ENCODE assay signal across 23 mouse cellular contexts in genomic region chr9:23198996-23199395, GRCm38 (mm10). TPM values are rescaled to one million over a fixed set of nuclear protein-coding genes. Genes with fewer than 3 reads are reported as not detected.
DNase-seq lines count a peak whose midpoint lies in the region.
"Had no signal": no experiment of that assay in that cellular context is flagged by ENCODE, and none has a peak within 500 bp of the region (broad histone marks: within the 10 kb centered on the region; RNA-seq: fewer than 3 reads in every experiment).

No protein-coding gene starts in this region.

- no peaks in the 10 kb centered on the region for H3K36me3 ChIP-seq in midbrain, embryonic 10.5 days
- H3K36me3 ChIP-seq: embryonic facial prominence, embryonic 13.5 days; embryonic facial prominence, embryonic 15.5 days; forebrain, embryonic 10.5 days; forebrain, embryonic 12.5 days had no signal

- peaks cover 16% of the 10 kb centered on the region for H3K4me1 ChIP-seq in midbrain, embryonic 10.5 days

- WGBS in midbrain, embryonic 10.5 days: 94% methylated on average over 4 of the region's 4 CpGs

- H3K9me3 ChIP-seq in midbrain, embryonic 10.5 days (replicated peaks): no peaks in the 10 kb centered on the region
- H3K9me3 ChIP-seq: embryonic facial prominence, embryonic 13.5 days; embryonic facial prominence, embryonic 15.5 days; forebrain, embryonic 10.5 days; forebrain, embryonic 12.5 days had no signal

- H3K27ac ChIP-seq in midbrain, embryonic 10.5 days (replicated peaks): no peak overlapping the region
- H3K27ac ChIP-seq: embryonic facial prominence, embryonic 13.5 days; embryonic facial prominence, embryonic 15.5 days; forebrain, embryonic 10.5 days; forebrain, embryonic 12.5 days had no signal

- peak; percentile 91 for DNase-seq in heart, adult 11 months
- DNase-seq in heart, postnatal 4 days: no peak
- DNase-seq in NIH3T3 (ENCODE audit: low read depth): peak; percentile 31
- peak; percentile 75 for DNase-seq in adipocyte (ENCODE audit: low spot score)
- no peak for DNase-seq in midbrain, embryonic 10.5 days (ENCODE audit: low spot score)
- DNase-seq: adrenal gland, adult 8-10 months; adrenal gland, postnatal 14 days; cerebellum, adult 11 months; cerebellum, adult 18-20 months; cerebellum, adult 8-10 months; cerebellum, adult 9-11 months; cerebellum, postnatal 14 days; cerebellum, postnatal 36 days; embryo, embryonic 11 days had no signal

- H3K27me3 ChIP-seq in midbrain, embryonic 10.5 days (ENCODE audit: low read depth, poor library complexity, severe bottlenecking): peaks cover 7% of the 10 kb centered on the region
- H3K27me3 ChIP-seq: Patski had no signal

- no peak overlapping the region for H3K4me3 ChIP-seq in midbrain, embryonic 10.5 days
- H3K4me3 ChIP-seq: embryonic facial prominence, embryonic 13.5 days; embryonic facial prominence, embryonic 15.5 days; erythroblast, embryonic 14.5 days; forebrain, embryonic 10.5 days; forebrain, embryonic 12.5 days had no signal

RNA-seq across cellular contexts. Expression of gene Bmper, which starts 23.9 kb away (rescaled TPM):
- total RNA-seq in heart, postnatal 4 days (2021): 1 to 10 TPM; 3.2 to 3.3 TPM
- 0.72 and 1.6 TPM in 2 replicates for polyA plus RNA-seq in midbrain, embryonic 10.5 days (2016; fragmentation: Nextera tagmentation; extraction: Ambion mirVana)
- total RNA-seq: common myeloid progenitor, adult 5-6 weeks; MEL had no signal
- polyA plus RNA-seq: activated CD4-positive, CD25-positive, alpha-beta regulatory T cell, adult 4 months; erythroblast, embryonic 14.5 days had no signal

Comparison
In these comparisons a context has a peak if more than half of its experiments do, and no peak if none do; other contexts are left out.
1. DNase-seq: peak in heart, adult 11 months (single experiment), NIH3T3 (single experiment) and adipocyte (single experiment); none in heart, postnatal 4 days (single experiment) and midbrain, embryonic 10.5 days (single experiment).